Mouse (Mus musculus) spleen, postnatal 36 days (tissue): ENCODE measurements at regions not wholly inside any gene's neighbourhood (a gene's known extent, or its start where the extent isn't known, plus 50 kb on each side); places are given as distances from the start of the nearest gene placed in this dataset.

Source experiments
- DNase-seq, 2 experiments: peaks; one replicate each; pipeline ENCODE4 v3.0.0; 2022; ENCODE audit warnings: low spot score in 2 of 2, mixed read lengths in 1 of 2

GRCm38 (mm10) chr4:125765171-125765570 lies 259.2 kb upstream of the Csf3r start:
- DNase-seq, result no peak

- DNase-seq, result no peak
Measured at GRCm38 (mm10) chr4:125777126-125777525, 247.2 kb upstream of the Csf3r start.

GRCm38 (mm10) chr4:125780113-125780512 lies 244.2 kb upstream of the Csf3r start:
- no peak for DNase-seq

- DNase-seq, result no peak
Measured at GRCm38 (mm10) chr4:125780921-125781487, 243.3 kb upstream of the Csf3r start.

GRCm38 (mm10) chr4:125782346-125782745 lies 242.0 kb upstream of the Csf3r start:
- DNase-seq, result no peak

GRCm38 (mm10) chr4:125786083-125786482 lies 238.3 kb upstream of the Csf3r start:
- DNase-seq, result no peak

GRCm38 (mm10) chr4:125794679-125795078 lies 229.7 kb upstream of the Csf3r start:
- no peak for DNase-seq

GRCm38 (mm10) chr4:125807923-125808322 lies 216.4 kb upstream of the Csf3r start:
- DNase-seq, result no peak

GRCm38 (mm10) chr4:125809446-125810108 lies 214.8 kb upstream of the Csf3r start:
- DNase-seq, result no peak

GRCm38 (mm10) chr4:125810247-125810646 lies 214.1 kb upstream of the Csf3r start:
- no peak for DNase-seq

- DNase-seq, result no peak
Measured at GRCm38 (mm10) chr4:125814311-125814710, 210.0 kb upstream of the Csf3r start.

GRCm38 (mm10) chr4:125815276-125815675 lies 209.1 kb upstream of the Csf3r start:
- no peak for DNase-seq

- DNase-seq, result no peak
Measured at GRCm38 (mm10) chr4:125824525-125824924, 199.8 kb upstream of the Csf3r start.

GRCm38 (mm10) chr4:125826416-125826815 lies 197.9 kb upstream of the Csf3r start:
- DNase-seq, result no peak

- no peak for DNase-seq
Measured at GRCm38 (mm10) chr4:125835250-125835649, 189.1 kb upstream of the Csf3r start.

- DNase-seq, result no peak
Measured at GRCm38 (mm10) chr4:125847568-125847967, 176.8 kb upstream of the Csf3r start.

GRCm38 (mm10) chr4:125850300-125850699 lies 174.1 kb upstream of the Csf3r start:
- DNase-seq, result no peak

GRCm38 (mm10) chr4:125852545-125852944 lies 171.8 kb upstream of the Csf3r start:
- no peak for DNase-seq

- DNase-seq, result no peak
Measured at GRCm38 (mm10) chr4:125855983-125856591, 168.3 kb upstream of the Csf3r start.

GRCm38 (mm10) chr4:125856781-125857180 lies 167.6 kb upstream of the Csf3r start:
- no peak for DNase-seq

GRCm38 (mm10) chr4:125865057-125865456 lies 159.3 kb upstream of the Csf3r start:
- no peak for DNase-seq

GRCm38 (mm10) chr4:125865728-125866127 lies 158.6 kb upstream of the Csf3r start:
- no peak for DNase-seq

- DNase-seq, result no peak
Measured at GRCm38 (mm10) chr4:125871211-125871610, 153.1 kb upstream of the Csf3r start.
